Comparison of ENCODE assay signal across 9 mouse cellular contexts in genomic region chr6:90783945-90784344, GRCm38 (mm10).
A peak's percentile ranks its signal among the peaks of the same experiment; 100 is the strongest.
DNase-seq lines count a peak whose midpoint lies in the region; ATAC-seq and TF ChIP-seq lines count a peak whose summit lies in the region.
"Had no signal": no experiment of that assay in that cellular context is flagged by ENCODE, and none has a peak within 500 bp of the region (broad histone marks: within the 10 kb centered on the region; RNA-seq: fewer than 3 reads in every experiment).

No protein-coding gene starts in this region.

- no peaks in the 10 kb centered on the region for H3K36me3 ChIP-seq in hindbrain, embryonic 11.5 days (ENCODE audit: control insufficient read depth, insufficient read depth, low read length)
- no peaks in the 10 kb centered on the region for H3K36me3 ChIP-seq in neural tube, embryonic 12.5 days

- TF ChIP-seq CTCF in cortical plate, adult 2 months (IDR thresholded peaks at IDR 0.05; ENCODE audit: extremely low read depth, insufficient read depth, low read length): no peak

- peak; percentile 86 for DNase-seq in left cerebral cortex, postnatal 4 days
- DNase-seq in left cerebral cortex, postnatal 36 days (ENCODE audit: low spot score in 2 of 2): no peak
- no peak for DNase-seq in hindbrain, embryonic 11.5 days (ENCODE audit: low spot score)
- no peak for DNase-seq in adrenal gland, adult 2 months
- no peak for DNase-seq in T-cell, adult 2 months (ENCODE audit: low spot score)
- DNase-seq: lung, embryonic 14.5 days; right cerebral cortex, postnatal 14 days had no signal

- 50% methylated on average over 4 of the region's 4 CpGs for WGBS in hindbrain, embryonic 11.5 days
- WGBS in neural tube, embryonic 12.5 days: 16% methylated on average over 4 of the region's 4 CpGs

- peaks cover 31% of the 10 kb centered on the region for H3K4me1 ChIP-seq in cortical plate, adult 2 months (ENCODE audit: control insufficient read depth, insufficient read depth, low read length)
- H3K4me1 ChIP-seq in hindbrain, embryonic 11.5 days (replicated peaks; ENCODE audit: control insufficient read depth, insufficient read depth, low read length): peaks cover 19% of the 10 kb centered on the region
- H3K4me1 ChIP-seq in neural tube, embryonic 12.5 days: peaks cover 75% of the 10 kb centered on the region

- TF ChIP-seq POLR2A in cortical plate, adult 2 months (IDR thresholded peaks at IDR 0.05; ENCODE audit: extremely low read depth, insufficient read depth, low read length): no peak

- ATAC-seq in hindbrain, embryonic 11.5 days (ENCODE audit: low FRiP score): no peak
- ATAC-seq in neural tube, embryonic 12.5 days (ENCODE audit: low FRiP score, low read depth): no peak

- no peaks in the 10 kb centered on the region for H3K9me3 ChIP-seq in hindbrain, embryonic 11.5 days (ENCODE audit: control insufficient read depth, low read length)
- H3K9me3 ChIP-seq in neural tube, embryonic 12.5 days: no peaks in the 10 kb centered on the region

- H3K27me3 ChIP-seq in hindbrain, embryonic 11.5 days (ENCODE audit: control insufficient read depth, insufficient read depth, low read length): no peaks in the 10 kb centered on the region
- H3K27me3 ChIP-seq in neural tube, embryonic 12.5 days (replicated peaks): no peaks in the 10 kb centered on the region

- H3K27ac ChIP-seq in cortical plate, adult 2 months (ENCODE audit: insufficient read depth, low read length): peak overlapping the region; percentile 41
- peak overlapping the region; percentile 99 for H3K27ac ChIP-seq in hindbrain, embryonic 11.5 days (ENCODE audit: low read depth, low read length)
- H3K27ac ChIP-seq in neural tube, embryonic 12.5 days: peak overlapping the region; percentile 57

- H3K4me3 ChIP-seq in cortical plate, adult 2 months (ENCODE audit: insufficient read depth, low read length): no peak overlapping the region
- H3K4me3 ChIP-seq in hindbrain, embryonic 11.5 days (ENCODE audit: low read depth, low read length): no peak overlapping the region
- no peak overlapping the region for H3K4me3 ChIP-seq in neural tube, embryonic 12.5 days

- intact Hi-C loops in left cerebral cortex, postnatal 4 days (cut with DNase I): no loop called here
- intact Hi-C loops in left cerebral cortex, postnatal 36 days (cut with DNase I): no loop called here

- peak overlapping the region; percentile 44; the same call in 1 of the 2 replicates for H3K9ac ChIP-seq in hindbrain, embryonic 11.5 days (ENCODE audit: low read depth, low read length)
- no peak overlapping the region for H3K9ac ChIP-seq in neural tube, embryonic 12.5 days
- H3K9ac ChIP-seq: lung, embryonic 14.5 days had no signal

- no peak overlapping the region for H3K4me2 ChIP-seq in hindbrain, embryonic 11.5 days (replicated peaks; ENCODE audit: low read depth, low read length)
- no peak overlapping the region for H3K4me2 ChIP-seq in neural tube, embryonic 12.5 days (replicated peaks)
- H3K4me2 ChIP-seq: lung, embryonic 14.5 days had no signal

Comparison
In these comparisons a context has a peak if more than half of its experiments do, and no peak if none do; other contexts are left out.
1. H3K27ac ChIP-seq: peak in every context shown above with its lines; median percentile 99 in hindbrain, embryonic 11.5 days; 57 in neural tube, embryonic 12.5 days; 41 in cortical plate, adult 2 months.